Mouse (Mus musculus) gastrocnemius, adult 2 months (tissue): Measurements from ENCODE around the gene Best1. TPM values are rescaled to one million over a fixed set of nuclear protein-coding genes. Genes with fewer than 3 reads are reported as not detected.

Experiments used
- DNase-seq: peaks from one replicate; pipeline ENCODE4 v3.0.0; 2022
- H3K27ac ChIP-seq: fragments of 200-600 bp; 2 replicates; pipeline ENCODE4 v1.8.1; 2022; ENCODE audit warnings: mild to moderate bottlenecking
- H3K4me3 ChIP-seq: fragments of 200-600 bp; 2 replicates; pipeline ENCODE4 v1.8.1; 2022; ENCODE audit warnings: mild to moderate bottlenecking, moderate library complexity
- CTCF ChIP-seq: fragments of 200-600 bp; IDR thresholded peaks from 2 replicates; pipeline ENCODE4 v1.8.1; 2022; ENCODE audit warnings: antibody characterized with exemption, mild to moderate bottlenecking, moderate library complexity
- intact Hi-C: fragments of 180-260 bp; cut with DNase I; formaldehyde crosslinking; loops from one replicate; pipeline ENCODE4 v1.15.1; 2025
- total RNA-seq, 2 experiments: library from RNA; stranded (reverse); gene quantifications; 2 replicates each; pipeline ENCODE4 v1.2.3; 2021

Best1 gene
- total RNA-seq, 2 experiments from 2014 or later: 0.28 to 0.46 TPM

GRCm38 (mm10) chr19:9964205-9964916, 37.1 kb downstream of the Best1 start:
- H3K27ac ChIP-seq: peak overlapping the region; percentile 88
- H3K4me3 ChIP-seq: peak overlapping the region; percentile 68
- no peak for TF ChIP-seq CTCF
- DNase-seq: no peak
- intact Hi-C loops: no loop called here

GRCm38 (mm10) chr19:9960769-9961168, 40.7 kb downstream of the Best1 start:
- Histone ChIP-seq H3K4me3 (no peak overlapping the region), H3K27ac (no peak overlapping the region)
- no peak for TF ChIP-seq CTCF
- no peak for DNase-seq
- intact Hi-C loops: no loop called here

- no peak overlapping the region for H3K4me3 ChIP-seq
- DNase-seq: no peak
- intact Hi-C loops: loop anchor here (2.0 kb wide), 1 partner anchor 17 kb away; no protein-coding TSS in a partner anchor
- H3K27ac ChIP-seq: no peak overlapping the region; the same call in 1 of the 2 replicates
- TF ChIP-seq CTCF: no peak
Observed at GRCm38 (mm10) chr19:9957965-9958364, 43.5 kb downstream of the Best1 start.

GRCm38 (mm10) chr19:9956624-9957388, 44.6 kb downstream of the Best1 start:
- DNase-seq: no peak
- Histone ChIP-seq H3K27ac (peak overlapping the region; percentile 92), H3K4me3 (no peak overlapping the region)
- intact Hi-C loops: no loop called here
- no peak for TF ChIP-seq CTCF

- TF ChIP-seq CTCF: no peak
- 0 out of 2 replicates have a peak overlapping the region, but pooled peaks have one; percentile 23 for H3K4me3 ChIP-seq
- intact Hi-C loops: no loop called here
- DNase-seq: no peak
- peak overlapping the region; percentile 92 for H3K27ac ChIP-seq
Observed at GRCm38 (mm10) chr19:9955438-9955837, 46.0 kb downstream of the Best1 start.

- intact Hi-C loops: no loop called here
Observed at GRCm38 (mm10) chr19:9954811-9955202, 46.6 kb downstream of the Best1 start.

GRCm38 (mm10) chr19:9954055-9954810, 47.2 kb downstream of the Best1 start:
- TF ChIP-seq CTCF: 0 out of 2 replicates have a peak, but pooled peaks have one; percentile 5
- Histone ChIP-seq H3K27ac (peak overlapping the region; percentile 92), H3K4me3 (peak overlapping the region; percentile 68)
- intact Hi-C loops: no loop called here
- DNase-seq: peak; percentile 89

More at GRCm38 (mm10) chr19:9954811-9955202, 46.6 kb downstream of the Best1 start:
- Histone ChIP-seq H3K27ac (peak overlapping the region; percentile 92), H3K4me3 (peak overlapping the region; percentile 68)
- DNase-seq: no peak
- TF ChIP-seq CTCF: no peak

GRCm38 (mm10) chr19:9952912-9953311, 48.5 kb downstream of the Best1 start:
- intact Hi-C loops: no loop called here
- no peak for DNase-seq
- H3K4me3 ChIP-seq: no peak overlapping the region
- peak overlapping the region; percentile 70 for H3K27ac ChIP-seq
- TF ChIP-seq CTCF: no peak

GRCm38 (mm10) chr19:9952390-9952789, 49.0 kb downstream of the Best1 start:
- DNase-seq: no peak
- Histone ChIP-seq H3K4me3 (no peak overlapping the region), H3K27ac (peak overlapping the region; percentile 70)
- TF ChIP-seq CTCF: no peak
- intact Hi-C loops: no loop called here

GRCm38 (mm10) chr19:9946986-9947385, 54.4 kb downstream of the Best1 start:
- intact Hi-C loops: loop anchor here (5.0 kb wide), 1 partner anchor 35 kb away; the partner anchor contains the start of gene Fth1
- Histone ChIP-seq H3K27ac (peak overlapping the region; percentile 63), H3K4me3 (no peak overlapping the region)
- peak; percentile 36 for DNase-seq
- TF ChIP-seq CTCF: no peak

GRCm38 (mm10) chr19:9945800-9946564, 55.5 kb downstream of the Best1 start:
- no peak for TF ChIP-seq CTCF
- Histone ChIP-seq H3K4me3 (no peak overlapping the region), H3K27ac (peak overlapping the region; percentile 63)
- intact Hi-C loops: loop anchor here (5.0 kb wide), 1 partner anchor 36 kb away; the partner anchor contains the start of gene Fth1
- peak; percentile 52 for DNase-seq
